Mouse (Mus musculus) testis, adult 2 months (tissue): ENCODE measurements at regions not wholly inside any gene's neighbourhood (a gene's known extent, or its start where the extent isn't known, plus 50 kb on each side); places are given as distances from the start of the nearest gene placed in this dataset.
"Not testable (repeated sequence)": the region's sequence is repeated elsewhere in the genome, so short reads cannot be mapped to it uniquely, and the experiment has no call there.

ENCODE experiments used
- H3K27ac ChIP-seq: fragments of 200-500 bp; 2 replicates; pipeline ENCODE4 v1.5.1; 2012; ENCODE audit warnings: low read depth, low read length; ENCODE audit not compliant: control insufficient read depth, insufficient read depth
- H3K27me3 ChIP-seq: fragments of 200-500 bp; 2 replicates; pipeline ENCODE4 v1.6.1; 2012; ENCODE audit warnings: mild to moderate bottlenecking, low read length, moderate library complexity; ENCODE audit not compliant: control insufficient read depth, insufficient read depth
- H3K36me3 ChIP-seq: fragments of 200-500 bp; 2 replicates; pipeline ENCODE4 v1.6.1; 2012; ENCODE audit warnings: mild to moderate bottlenecking, low read length; ENCODE audit not compliant: control insufficient read depth, insufficient read depth
- H3K4me1 ChIP-seq: fragments of 200-500 bp; 2 replicates; pipeline ENCODE4 v1.6.1; 2012; ENCODE audit warnings: low read length; ENCODE audit not compliant: control insufficient read depth, insufficient read depth
- H3K4me3 ChIP-seq: fragments of 200-500 bp; 2 replicates; pipeline ENCODE4 v1.5.1; 2012; ENCODE audit warnings: low read depth, mild to moderate bottlenecking, low read length, moderate library complexity, mixed read lengths; ENCODE audit not compliant: control insufficient read depth
- CTCF ChIP-seq: fragments of 200-500 bp; IDR thresholded peaks from 2 replicates; pipeline ENCODE4 v1.5.1; 2012; ENCODE audit warnings: low read depth, mild to moderate bottlenecking, inconsistent platforms, low read length, moderate library complexity; ENCODE audit not compliant: control insufficient read depth, insufficient read depth, insufficient replicate concordance
- POLR2A ChIP-seq: fragments of 200-500 bp; IDR thresholded peaks from 2 replicates; pipeline ENCODE4 v1.6.1; 2012; ENCODE audit warnings: low read depth, mild to moderate bottlenecking, inconsistent platforms, low read length, moderate library complexity; ENCODE audit not compliant: control insufficient read depth

DNA sequence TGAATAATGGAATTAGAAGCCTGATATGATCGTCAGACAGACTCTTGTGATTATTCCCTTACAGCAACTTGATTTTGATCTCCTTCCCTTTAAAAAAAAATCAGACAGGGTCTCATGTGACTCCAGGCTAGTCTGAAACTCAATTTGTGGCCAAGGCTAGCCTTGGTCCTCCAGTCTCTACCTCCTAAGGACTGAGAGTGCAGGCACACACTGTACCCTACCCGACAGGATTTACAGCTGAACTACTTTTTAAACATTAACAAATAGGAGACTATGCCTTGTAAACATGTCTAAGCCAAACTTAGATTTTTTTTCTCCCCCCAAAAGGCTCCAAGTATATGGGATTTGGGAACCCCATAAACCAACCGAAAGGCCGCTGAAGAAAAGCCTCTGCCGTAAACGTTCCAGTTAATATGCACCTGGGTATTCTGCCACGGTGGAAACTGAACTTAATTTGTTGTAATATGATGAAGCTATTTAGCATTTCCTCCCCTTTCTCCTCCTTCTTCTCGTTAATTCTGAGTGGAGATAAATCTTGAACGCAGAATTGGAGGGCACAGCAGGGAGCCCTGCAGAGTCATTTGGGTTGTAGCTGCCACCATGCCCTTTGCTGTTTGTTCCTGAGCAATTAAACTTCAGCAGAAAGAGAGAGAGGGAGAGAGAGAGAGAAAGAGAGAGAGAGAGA lies 170.0 kb upstream of the Kit start:
- Histone ChIP-seq H3K27ac (no peak overlapping the region), H3K4me3 (no peak overlapping the region), H3K27me3 (no peaks in the 10 kb centered on the region), H3K36me3 (no peaks in the 10 kb centered on the region), H3K4me1 (no peaks in the 10 kb centered on the region; the same call in 1 of the 2 replicates)
- TF ChIP-seq CTCF = no peak
- TF ChIP-seq POLR2A = no peak

- no peaks in the 10 kb centered on the region for H3K27me3 ChIP-seq
These were observed 169.2 kb upstream of the Kit start for GRCm38 (mm10) chr5:75405496-75405895.

GRCm38 (mm10) chr5:75407686-75408085 lies 167.0 kb upstream of the Kit start:
- H3K4me1 ChIP-seq = no peaks in the 10 kb centered on the region
- H3K27ac ChIP-seq = no peak overlapping the region
- no peaks in the 10 kb centered on the region for H3K36me3 ChIP-seq
- no peaks in the 10 kb centered on the region for H3K27me3 ChIP-seq
- no peak overlapping the region for H3K4me3 ChIP-seq
- no peak for TF ChIP-seq POLR2A
- TF ChIP-seq CTCF = no peak

More at GRCm38 (mm10) chr5:75405496-75405895, 169.2 kb upstream of the Kit start:
- no peak for TF ChIP-seq POLR2A
- no peak for TF ChIP-seq CTCF
- no peak overlapping the region for H3K4me3 ChIP-seq
- no peaks in the 10 kb centered on the region for H3K36me3 ChIP-seq
- no peaks in the 10 kb centered on the region; the same call in 1 of the 2 replicates for H3K4me1 ChIP-seq
- H3K27ac ChIP-seq = no peak overlapping the region

- no peaks in the 10 kb centered on the region for H3K4me1 ChIP-seq
- TF ChIP-seq CTCF = no peak
- no peak for TF ChIP-seq POLR2A
- H3K27ac ChIP-seq = no peak overlapping the region
- no peak overlapping the region for H3K4me3 ChIP-seq
- no peaks in the 10 kb centered on the region for H3K27me3 ChIP-seq
- no peaks in the 10 kb centered on the region for H3K36me3 ChIP-seq
These were observed 164.2 kb upstream of the Kit start for GRCm38 (mm10) chr5:75410240-75411186.

- H3K4me1 ChIP-seq, H3K4me3 ChIP-seq, H3K27ac ChIP-seq, H3K36me3 ChIP-seq, H3K27me3 ChIP-seq: not testable (repeated sequence)
These were observed 155.4 kb upstream of the Kit start for GRCm38 (mm10) chr5:75419282-75419681.

DNA sequence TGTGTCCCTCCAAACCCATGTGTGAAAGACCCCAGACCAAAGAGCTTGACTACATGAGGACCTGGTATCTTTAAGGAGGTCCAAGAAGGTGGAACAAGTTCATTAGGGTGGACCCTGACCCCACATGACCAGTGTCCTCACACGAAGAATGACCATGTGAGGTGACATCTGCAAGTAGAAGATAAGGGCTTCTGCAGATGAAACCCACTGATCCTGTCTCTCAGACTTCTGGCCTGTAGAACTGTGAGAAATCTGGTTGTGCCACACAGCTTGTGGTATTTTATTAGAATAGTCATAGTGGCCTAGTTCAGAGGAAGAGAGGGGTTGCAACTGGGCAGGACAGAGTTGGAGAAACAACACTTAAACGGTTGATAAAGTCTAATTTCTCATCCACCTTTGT lies 141.8 kb upstream of the Kit start:
- TF ChIP-seq POLR2A = no peak
- no peak for TF ChIP-seq CTCF

DNA sequence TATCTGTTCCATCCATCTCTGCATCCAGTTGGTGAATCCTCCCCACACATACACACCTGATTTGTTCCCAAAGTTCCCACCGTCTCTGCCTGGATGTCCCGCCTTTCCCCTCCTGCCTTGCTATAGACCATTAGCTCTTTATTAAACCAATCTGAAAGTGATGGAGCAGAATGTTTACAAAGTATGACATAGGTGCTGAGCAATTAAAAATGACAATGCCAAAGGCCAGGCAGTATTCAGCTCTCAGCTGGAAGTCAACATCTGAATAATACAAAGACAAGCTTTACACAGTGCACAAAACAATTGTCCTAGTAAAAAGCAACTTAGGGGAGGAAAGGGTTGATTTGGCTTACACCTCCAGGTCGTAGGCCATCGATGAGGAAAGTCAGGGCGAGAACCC lies 136.8 kb upstream of the Kit start:
- Histone ChIP-seq H3K4me1 (no peaks in the 10 kb centered on the region), H3K4me3 (no peak overlapping the region), H3K27ac (no peak overlapping the region), H3K27me3 (no peaks in the 10 kb centered on the region), H3K36me3 (no peaks in the 10 kb centered on the region)
- TF ChIP-seq POLR2A (no peak), CTCF (no peak)

More for the DNA sequence above, 141.8 kb upstream of the Kit start:
- Histone ChIP-seq H3K4me1 (no peaks in the 10 kb centered on the region), H3K27me3 (no peaks in the 10 kb centered on the region), H3K27ac (no peak overlapping the region), H3K4me3 (no peak overlapping the region), H3K36me3 (no peaks in the 10 kb centered on the region)
